Mouse (Mus musculus) 416B (cell line): ENCODE results near the gene Zbtb20.

ENCODE experiments used
- DNase-seq: peaks from one replicate; pipeline ENCODE4 v3.0.0; 2011; ENCODE audit warnings: low read depth

Gene Zbtb20

DNA sequence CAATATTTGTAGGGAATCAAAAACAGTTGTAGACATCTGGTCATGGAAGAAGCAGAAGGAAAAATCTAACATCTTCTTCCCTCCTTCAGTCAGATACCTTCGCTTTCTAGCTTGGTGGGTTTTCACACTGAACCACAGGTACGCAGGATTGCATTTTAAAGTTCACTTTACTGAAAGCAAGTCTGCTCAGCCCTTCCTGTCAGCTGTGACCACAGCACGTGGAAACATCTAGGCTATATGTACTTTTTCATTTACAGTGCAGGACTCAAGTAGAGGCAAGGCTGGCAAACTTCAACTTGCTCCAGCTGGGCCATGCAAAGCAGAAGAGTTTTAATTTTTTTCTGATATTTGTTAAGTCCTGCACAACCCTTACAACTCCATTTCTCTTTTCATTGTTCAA, 424.7 kb downstream of the Zbtb20 start:
- DNase-seq: peak; percentile 42

DNA sequence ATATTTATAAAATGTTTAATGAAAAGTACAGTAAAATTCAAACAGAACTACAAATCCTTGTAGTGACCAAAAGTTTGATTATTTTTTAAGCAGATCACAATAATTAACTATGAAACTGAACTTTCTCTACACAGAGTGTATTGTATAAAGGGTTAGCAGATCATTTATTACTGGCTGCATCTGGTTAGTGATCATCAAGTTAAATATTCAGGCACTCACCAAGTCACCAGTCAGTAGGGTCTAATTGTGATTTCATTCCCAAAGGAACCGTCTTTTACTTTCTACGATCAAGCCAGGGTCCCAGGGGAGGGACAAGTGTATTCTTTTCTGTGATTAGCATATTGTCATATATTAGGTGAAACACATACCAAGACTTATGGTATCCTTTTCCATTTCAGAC, 426.5 kb downstream of the Zbtb20 start:
- no peak for DNase-seq

DNA sequence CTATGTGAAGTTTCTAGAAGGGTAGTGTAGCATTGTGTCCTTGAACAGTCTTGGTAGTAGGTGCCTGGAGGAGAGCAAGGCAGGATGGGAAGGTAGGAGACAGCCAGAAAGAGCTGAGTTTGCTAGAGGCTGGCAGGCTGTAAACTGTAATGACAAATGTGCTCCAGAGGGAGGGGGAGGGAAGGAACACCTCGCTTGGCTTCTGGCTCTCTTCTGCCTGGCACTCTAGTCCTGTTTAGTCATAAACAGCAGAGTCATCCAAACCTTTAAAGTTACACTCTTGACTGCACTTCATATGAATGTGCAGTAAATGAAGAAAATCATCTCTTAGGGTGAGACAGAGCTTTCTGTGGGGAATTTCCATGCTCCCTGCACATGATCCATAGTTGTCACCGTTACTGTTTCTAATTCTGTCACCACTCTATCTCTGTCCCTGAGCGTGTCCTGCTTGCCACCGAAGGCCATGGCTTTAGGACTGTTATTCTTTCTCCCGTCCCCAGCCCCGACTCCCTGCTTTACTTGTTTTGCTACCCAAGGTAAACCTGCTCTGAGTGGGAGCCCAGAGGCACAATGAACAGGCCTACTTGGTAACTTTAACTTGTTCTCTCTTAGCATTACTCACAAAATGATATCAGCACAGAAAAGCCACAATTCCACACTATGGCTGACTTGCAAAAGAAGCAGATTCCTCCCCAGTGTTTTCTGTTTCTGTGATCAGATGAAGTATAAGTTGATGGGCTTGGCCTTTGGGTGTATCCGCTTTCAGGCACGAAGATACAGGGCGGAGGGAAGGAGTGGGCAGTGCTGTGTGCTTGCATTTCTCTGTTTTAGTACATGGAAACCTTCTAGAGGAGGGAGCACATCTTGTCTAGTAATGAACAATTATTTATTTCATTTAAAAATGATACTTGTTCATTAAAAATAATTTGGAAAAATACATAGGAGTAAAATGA, 427.8 kb downstream of the Zbtb20 start:
- DNase-seq: peak; percentile 13

DNA sequence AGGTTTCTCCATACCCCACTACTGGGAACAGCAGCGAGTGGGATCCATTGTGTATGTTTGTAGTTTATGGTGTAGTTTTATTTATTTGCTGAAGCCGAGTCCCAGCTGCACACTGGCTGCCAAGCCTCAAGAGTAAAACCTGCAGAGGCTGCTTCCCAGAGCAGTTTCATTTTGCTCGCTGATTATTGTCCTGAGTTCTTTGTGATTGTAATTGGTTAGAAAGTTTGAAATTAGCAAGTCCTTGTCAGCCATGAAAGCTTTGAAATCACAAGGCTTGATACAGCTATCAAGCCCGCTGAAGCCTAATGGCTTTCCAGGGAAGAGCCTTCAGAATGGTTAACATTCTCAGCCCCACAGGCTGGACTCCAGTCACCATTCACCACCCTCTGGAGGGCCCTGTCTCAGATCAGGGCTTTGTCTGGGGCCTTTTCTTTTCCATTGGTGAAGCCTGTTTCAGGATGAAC, 434.3 kb downstream of the Zbtb20 start:
- no peak for DNase-seq

DNA sequence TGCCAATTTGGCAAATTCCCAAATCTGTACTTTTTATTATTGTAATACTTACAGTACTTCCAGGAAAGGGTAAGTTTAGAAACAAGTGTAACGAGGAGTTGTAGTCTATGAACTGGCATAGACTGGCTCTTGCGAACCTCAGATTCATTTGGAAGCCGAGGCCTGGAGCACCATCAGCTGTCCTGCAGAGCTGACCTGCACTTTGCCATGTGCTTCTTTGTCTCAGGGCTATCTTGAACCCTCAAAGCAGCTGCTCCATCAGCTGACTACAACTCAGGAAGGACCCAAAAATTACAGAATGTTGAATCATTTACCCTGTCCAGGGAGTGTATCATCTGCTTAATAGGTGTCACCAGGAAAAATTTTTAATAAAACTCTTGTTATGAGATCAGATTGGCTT, 448.3 kb downstream of the Zbtb20 start:
- DNase-seq: no peak

DNA sequence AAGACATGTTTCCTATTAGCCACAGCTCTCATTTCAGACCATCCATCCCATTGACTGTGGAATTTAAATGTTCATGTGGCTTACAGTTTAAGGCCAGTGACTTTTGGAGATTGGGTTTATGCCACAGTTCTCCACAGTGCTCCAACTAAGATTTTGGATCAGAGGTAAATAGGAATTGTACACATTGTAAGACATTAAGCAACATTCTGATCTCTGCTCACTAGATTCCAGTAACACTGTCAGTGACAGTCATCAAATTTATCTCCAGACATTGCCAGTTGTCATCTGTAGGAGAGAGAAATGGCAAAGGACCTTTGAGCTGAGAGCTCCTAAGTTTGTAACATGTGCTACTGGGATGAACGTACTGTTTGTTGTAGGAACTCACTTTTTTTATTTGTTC, 452.5 kb downstream of the Zbtb20 start:
- no peak for DNase-seq

DNA sequence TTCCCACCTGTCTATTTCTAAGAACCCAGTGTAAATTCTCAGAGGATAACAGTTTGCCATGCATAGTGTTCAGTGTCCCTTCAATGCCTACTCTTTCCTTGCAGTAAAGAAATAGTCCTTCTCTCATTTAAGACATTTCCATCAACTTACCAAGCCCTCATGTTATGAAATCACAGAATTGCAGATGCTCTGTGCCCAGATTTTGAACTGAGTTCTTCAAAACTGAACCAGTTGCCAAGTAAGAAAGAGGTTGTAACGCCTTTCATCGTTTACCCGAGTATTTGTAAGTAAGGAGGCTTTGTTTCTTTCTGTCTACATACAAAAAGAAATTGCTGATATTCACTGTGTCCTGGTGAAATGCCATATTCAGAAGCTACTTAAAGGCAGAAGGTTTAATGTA, 454.5 kb downstream of the Zbtb20 start:
- DNase-seq: no peak

DNA sequence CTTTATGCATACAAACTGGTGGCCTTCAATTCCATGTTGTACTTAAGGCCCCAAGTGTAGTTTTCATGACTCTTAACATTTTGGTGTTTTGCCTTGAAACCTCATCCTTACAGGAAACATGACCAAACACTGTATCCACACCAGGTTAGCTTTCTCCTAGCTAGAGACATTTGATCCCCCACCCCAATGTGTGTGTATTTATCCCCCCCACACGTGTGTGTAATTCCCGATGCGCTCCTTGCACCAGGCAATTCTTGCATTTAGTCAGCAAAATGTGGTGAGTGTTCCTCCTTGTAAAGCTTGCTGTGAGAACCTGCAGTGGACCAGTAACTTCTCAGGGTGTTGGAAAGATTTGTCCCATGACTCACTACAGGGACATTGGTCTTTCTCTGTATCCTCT, 455.8 kb downstream of the Zbtb20 start:
- peak; percentile 4 for DNase-seq

DNA sequence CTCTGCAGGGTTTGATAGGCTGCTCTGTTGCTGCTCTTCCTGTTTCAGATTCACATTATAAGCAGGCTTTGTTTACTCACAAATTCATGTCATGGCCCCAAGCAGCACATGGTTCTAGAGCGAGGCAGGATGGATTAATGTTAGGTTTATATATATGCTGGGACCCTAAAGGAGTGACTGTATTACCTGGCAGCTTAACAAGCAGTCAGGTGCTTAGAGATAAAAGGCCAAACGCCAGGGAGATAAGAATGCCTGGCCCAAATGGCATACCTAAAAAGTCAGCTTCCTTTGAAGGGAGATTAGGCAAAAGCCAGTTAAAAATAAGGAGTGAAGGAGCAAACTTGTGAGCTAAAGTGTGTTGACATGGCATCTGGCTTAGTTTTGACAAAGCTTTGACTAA, 457.1 kb downstream of the Zbtb20 start:
- no peak for DNase-seq

DNA sequence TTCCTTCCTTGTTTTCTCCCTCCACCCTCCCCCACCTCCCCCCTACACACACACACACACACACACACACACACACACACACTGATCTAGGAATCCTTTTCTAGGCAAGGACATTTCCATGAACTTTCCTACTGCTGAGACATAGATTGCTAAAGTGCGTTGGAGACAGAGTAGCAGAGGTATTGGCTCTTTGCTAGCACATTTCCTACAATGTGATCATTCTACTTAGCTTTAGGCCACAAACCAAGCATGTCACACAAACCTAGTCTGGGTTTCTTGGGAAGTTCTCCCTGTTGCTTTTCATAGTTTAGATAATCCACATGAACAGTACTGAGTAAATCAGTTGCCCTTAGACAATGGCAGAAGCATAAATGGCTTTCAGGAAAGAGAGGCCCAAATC, 457.6 kb downstream of the Zbtb20 start:
- no peak for DNase-seq

DNA sequence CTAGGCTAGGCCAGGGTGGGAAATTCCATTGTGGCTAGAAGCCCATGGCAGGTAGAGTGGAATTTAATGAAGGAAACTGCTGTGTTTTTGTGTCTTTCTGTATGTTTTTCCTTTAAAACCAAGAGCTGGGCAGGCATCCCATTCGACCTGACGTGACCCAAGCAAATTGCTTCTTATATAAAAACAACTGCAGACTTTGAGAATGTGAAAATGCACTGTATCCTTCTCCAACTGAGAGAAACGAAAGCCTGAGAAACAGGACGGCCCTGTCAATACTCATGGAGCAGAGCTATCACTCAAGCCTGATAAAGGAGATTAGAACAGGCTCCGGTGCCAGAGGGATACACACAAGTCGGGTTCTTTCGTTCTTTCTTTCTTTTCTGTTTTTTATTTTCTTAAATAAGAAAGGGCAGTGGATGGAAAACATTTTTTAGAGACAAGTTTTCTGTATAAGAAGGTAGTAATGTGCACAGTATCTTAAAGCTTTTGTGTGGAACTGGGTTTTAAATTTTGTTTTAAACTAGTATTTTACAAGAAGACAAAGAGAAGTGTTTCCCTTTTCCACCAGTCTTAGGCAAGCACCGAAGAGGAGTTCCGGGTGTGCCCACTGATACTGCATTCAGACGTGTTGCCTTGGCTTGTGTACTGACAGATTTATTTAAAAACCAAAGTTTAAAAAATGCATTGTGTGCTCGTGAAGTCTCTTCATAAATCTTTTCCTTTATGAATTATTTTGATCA, 458.9 kb downstream of the Zbtb20 start:
- DNase-seq: no peak

DNA sequence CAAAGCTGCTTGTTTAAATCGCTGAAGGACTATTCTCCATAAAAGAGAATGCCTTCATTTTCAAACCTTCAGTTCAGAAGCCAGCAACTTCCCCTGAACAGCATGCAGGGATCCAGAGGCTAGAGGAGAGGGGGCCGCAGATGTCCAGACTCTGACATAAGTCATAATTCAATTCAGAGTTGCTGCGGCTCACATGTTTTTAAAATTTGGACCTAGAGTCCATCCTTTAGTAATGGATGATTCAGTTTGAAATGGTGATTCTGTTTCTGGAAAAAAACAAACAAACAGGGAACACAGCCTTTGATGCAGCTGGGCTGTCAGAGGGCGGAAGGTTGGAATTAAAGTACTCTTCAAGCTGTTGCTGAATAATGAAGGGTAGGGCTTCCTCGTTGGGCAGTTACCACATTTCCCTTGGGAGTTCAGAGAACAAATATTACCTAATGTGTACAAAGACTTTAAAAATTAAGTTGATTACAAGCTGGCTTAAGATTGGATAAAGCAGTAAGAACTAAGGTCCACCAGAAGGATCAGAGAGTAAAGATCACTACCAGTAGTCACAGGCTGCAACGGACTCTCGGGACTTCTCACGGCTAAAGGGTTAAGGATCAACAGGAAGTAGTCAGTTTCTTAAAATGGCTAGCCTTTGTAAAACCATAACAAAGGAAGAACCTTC, 459.6 kb downstream of the Zbtb20 start:
- no peak for DNase-seq

DNA sequence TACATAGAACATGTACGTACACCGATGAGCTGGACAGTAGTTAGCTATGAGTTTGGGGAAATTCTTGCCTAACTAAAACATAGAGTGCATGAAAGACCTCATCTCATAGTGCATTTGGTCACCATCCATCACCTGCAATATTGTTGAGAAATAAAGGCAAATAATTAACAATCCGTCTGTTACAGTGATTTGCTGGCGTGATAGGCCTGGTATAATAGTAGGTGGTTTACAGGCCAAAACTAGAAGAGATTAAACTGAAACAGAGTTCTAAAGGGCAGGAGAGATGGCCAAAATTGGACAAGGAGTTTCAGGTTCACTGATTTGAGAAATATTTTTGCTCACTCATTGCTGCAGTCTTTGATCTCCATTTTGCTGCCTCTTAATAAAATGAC, 460.1 kb downstream of the Zbtb20 start:
- DNase-seq: no peak

DNA sequence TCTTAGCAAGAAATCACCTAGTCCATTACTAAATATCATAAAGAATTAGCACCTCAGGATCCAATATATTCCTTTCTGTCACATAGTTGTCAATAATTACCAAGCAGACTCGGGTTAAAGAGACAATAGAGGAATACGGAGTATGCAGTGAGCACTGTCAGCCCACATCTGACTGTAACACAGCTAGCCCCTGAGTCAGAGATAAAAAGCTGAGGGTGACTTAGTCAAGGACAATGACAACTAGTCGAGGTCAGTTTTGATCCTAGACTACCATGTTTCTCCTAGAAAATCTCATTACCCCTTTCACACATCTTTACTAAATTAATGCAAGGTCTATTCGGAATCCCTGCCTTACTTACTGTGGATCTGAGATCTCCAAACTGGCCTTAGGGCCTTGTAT, 465.0 kb downstream of the Zbtb20 start:
- no peak for DNase-seq

DNA sequence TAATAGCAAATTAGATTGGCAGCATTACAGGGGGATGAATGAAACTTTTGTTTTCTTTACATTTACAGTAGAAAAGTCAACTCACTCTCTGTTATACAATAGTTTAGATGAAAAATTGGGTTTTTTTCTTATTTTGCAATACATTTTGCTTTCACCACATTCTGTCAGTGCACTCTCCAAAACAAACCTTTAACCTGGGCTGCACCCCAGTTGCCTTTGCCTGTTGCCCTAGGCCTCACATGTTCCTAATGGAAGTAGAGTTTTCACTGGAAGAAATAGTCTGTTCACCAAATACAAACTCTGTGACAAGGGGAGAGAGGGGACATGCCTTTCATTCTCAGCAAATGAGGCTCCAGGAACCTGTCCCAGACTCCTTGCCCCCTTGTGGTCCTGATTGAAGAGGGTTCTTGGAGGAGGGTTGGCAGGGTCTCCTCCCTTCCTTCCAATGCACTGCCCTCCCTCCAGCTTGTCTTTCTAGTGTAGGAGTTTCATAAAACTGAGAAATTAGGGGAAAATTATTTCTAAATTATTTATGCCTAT, 466.3 kb downstream of the Zbtb20 start:
- no peak for DNase-seq

DNA sequence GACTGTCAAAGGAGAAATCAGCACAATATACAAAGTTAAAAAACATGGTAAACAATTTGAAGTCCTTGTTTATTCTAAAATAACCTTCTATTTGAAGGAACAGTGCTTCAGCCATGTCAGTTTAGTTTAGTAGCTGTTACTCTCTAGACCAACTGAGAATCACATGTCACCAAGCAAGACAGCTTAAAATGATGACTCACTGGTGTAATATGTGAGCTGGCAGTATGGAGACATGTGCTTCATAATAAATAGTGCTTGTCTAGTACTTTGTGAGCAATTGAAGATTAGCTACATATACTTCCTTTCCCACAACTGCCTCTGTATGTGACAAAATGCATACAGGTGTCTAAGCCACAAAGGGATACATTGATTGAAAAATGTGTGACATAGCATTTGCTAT, 470.4 kb downstream of the Zbtb20 start:
- DNase-seq: peak; percentile 57

DNA sequence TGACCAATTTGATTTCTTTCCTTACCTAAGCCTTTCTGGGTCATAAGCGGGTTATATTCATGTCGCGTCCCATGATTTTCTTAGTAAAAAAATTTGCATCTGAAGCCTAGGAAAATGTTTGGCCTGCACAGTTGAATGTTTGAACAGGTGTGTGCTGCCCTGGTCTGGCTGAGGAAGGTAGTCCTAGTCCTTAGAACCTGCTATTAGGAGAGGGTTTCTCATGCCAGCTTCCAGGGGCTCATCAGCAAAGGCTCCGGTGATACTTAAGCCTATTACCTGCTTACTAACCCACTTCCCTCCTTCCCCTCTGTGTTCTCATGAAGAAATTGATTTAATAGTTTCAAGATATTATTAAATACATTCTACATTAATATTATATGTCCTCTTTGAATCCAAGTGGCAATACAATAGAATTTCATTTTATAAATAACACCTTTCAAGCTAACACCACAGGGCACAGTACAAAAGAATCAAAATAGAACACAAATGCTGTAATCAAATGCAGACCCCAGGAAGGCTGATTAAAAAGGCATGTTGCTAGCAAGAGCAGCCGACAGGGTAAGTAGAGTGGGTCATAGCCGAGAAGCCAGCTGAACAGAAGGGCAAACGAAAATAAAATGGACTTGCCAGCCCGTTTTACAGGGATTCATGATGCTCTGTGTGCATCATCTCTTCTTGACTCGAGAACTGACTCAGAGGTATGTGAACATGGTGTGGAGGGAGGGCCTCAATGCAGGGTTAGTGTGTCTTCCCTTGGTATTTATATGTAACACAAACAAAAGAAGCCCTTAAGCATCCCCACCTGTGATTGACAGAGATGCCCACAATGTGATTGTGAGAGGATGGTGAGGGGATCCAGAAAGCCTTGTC, 480.3 kb downstream of the Zbtb20 start:
- DNase-seq: no peak

DNA sequence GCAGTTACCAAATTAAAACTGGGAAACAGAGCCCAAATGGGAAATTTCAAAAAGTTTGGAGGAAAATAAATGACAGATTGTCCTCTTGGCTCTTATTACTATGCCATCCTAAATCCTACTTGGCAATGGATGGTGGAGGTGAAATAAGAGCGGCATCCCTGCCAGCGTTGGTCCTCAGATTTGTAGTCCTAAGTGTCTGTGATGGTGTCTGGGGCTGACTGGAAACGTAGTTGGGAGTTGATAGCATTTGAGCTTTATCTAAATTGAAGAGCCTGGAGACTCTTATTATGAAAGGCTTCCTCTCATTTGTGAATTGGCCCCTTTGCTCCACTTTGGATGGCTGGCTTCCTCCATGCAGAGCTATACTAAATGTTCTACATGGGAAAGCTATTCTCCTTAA, 483.9 kb downstream of the Zbtb20 start:
- no peak for DNase-seq

DNA sequence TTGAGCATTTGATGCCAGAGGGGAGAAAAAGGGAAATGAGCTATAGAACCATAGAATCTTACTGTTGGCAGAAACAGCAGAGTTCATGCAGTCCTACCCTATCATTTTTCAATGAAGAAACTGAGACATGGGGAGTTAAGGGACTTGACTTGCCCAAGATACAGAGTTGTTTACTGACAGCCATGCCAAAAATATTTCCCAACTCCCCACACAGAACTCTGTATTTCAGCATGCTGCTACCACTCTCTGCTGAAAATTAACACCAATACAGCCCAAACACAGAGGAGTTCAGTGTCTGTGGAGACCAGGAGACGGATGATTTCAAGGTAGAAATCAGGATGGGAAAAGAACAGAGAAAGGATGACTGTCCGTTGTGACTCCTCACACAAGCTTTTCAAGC, 484.4 kb downstream of the Zbtb20 start:
- DNase-seq: no peak

DNA sequence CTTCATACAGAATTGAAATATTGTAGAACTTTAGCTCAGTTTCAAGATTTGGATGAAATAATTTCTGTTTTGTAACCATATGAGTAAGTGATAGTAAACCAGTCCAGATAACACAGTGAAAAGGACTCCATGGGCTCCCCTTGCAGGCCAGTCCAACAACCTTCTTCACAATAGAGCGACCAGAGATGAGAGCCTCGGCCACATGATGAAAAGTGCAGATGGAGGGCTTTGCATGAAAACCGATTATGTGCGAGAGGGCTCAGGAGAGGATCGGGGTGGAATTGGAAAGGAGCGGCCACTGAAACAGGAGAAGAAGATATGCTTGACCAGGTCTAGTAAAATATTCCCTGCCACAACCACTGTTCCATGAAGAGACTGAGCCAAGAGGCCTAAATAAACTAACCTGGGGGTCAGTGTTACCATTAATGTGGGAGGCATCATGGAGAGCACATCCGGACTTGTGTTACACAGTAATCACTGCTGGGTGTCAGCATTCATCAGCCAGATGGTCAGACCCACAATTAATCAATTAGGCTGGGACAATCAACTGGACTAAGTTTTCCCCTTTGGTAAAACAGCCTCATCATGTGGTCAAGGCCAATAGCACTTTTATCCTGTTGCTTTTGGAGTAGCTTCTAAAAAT, 485.3 kb downstream of the Zbtb20 start:
- DNase-seq: no peak
